Comparison of ENCODE assay signal across 26 mouse cellular contexts in the genomic region with DNA sequence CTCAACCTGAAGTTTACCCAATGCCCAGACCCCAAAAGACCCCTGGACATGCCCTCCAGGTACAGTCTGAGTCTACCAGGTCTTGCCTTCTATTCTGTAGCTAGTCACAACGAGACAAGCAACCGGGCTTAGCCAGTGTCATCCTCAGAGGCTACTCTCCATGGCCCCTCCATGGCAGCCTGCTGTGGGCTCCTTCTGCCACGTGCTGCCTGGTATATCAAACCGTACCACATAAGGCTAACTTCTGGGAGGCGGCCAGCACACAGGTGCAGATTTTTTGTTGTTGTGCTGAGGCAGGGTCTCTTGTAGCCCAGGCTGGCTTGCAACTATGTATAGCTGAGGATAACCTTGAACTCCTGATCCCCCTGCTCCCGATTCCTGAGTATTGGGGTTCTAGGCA. TPM values are rescaled to one million over a fixed set of nuclear protein-coding genes. Genes with fewer than 3 reads are reported as not detected.
DNase-seq lines count a peak whose midpoint lies in the region; ATAC-seq lines count a peak whose summit lies in the region.
"Had no signal": no experiment of that assay in that cellular context is flagged by ENCODE, and none has a peak within 500 bp of the region (broad histone marks: within the 10 kb centered on the region; RNA-seq: fewer than 3 reads in every experiment).

No protein-coding gene starts in this region.

- peaks cover 28% of the 10 kb centered on the region; the same call in 1 of the 2 replicates for H3K27me3 ChIP-seq in liver, embryonic 12.5 days (replicated peaks)
- H3K27me3 ChIP-seq: forebrain, embryonic 13.5 days; hindbrain, embryonic 13.5 days; intestine, embryonic 15.5 days had no signal

- no peaks in the 10 kb centered on the region for H3K4me1 ChIP-seq in liver, embryonic 12.5 days
- H3K4me1 ChIP-seq: forebrain, embryonic 10.5 days; forebrain, embryonic 13.5 days; hindbrain, embryonic 13.5 days; intestine, embryonic 15.5 days had no signal

- DNase-seq in cerebellum, adult 11 months: peak; percentile 62
- DNase-seq in cerebellum, adult 8-10 months: peak; percentile 56
- peak; percentile 52 to 64 for DNase-seq in cerebellum, postnatal 10 days
- DNase-seq in cerebellum, postnatal 36 days: peak; percentile 71
- no peak for DNase-seq in testis, postnatal 10 days (ENCODE audit: low spot score)
- DNase-seq in thymus, postnatal 25 days: no peak
- DNase-seq: adrenal gland, adult 8-10 months; adrenal gland, postnatal 25 days; forebrain, postnatal 0 days; gastrocnemius, adult 2 months; gastrocnemius, postnatal 14 days; heart, adult 11 months; heart, postnatal 10 days; heart, postnatal 36 days; kidney, adult 11 months had no signal

- WGBS in liver, embryonic 12.5 days (ENCODE audit: insufficient replicate concordance): 58% methylated on average over 6 of the region's 6 CpGs

- peaks cover 11% of the 10 kb centered on the region for H3K9me3 ChIP-seq in liver, embryonic 12.5 days (replicated peaks)
- H3K9me3 ChIP-seq: heart, embryonic 15.5 days; intestine, embryonic 15.5 days had no signal

- no peak for ATAC-seq in cerebellum, adult (ENCODE audit: insufficient number of reproducible peaks, low FRiP score, low TSS enrichment)
- no peak for ATAC-seq in liver, embryonic 12.5 days
- ATAC-seq: activated CD4-positive, CD25-positive, alpha-beta regulatory T cell, adult 4 months; forebrain, embryonic 13.5 days; forebrain, postnatal 0 days; hindbrain, embryonic 16.5 days; intestine, embryonic 15.5 days had no signal

- H3K4me3 ChIP-seq in liver, embryonic 12.5 days: no peak overlapping the region
- H3K4me3 ChIP-seq: forebrain, embryonic 10.5 days; forebrain, embryonic 13.5 days; gastrocnemius, adult 2 months; heart, embryonic 12.5 days; heart, embryonic 15.5 days; hindbrain, embryonic 10.5 days; hindbrain, embryonic 13.5 days; intestine, embryonic 15.5 days had no signal

- H3K27ac ChIP-seq in liver, embryonic 12.5 days: no peak overlapping the region
- H3K27ac ChIP-seq: forebrain, embryonic 10.5 days; forebrain, embryonic 13.5 days; gastrocnemius, adult 2 months; heart, embryonic 15.5 days; hindbrain, embryonic 13.5 days; intestine, embryonic 15.5 days had no signal

- no peaks in the 10 kb centered on the region for H3K36me3 ChIP-seq in liver, embryonic 12.5 days
- H3K36me3 ChIP-seq: heart, embryonic 12.5 days; heart, embryonic 15.5 days; intestine, embryonic 15.5 days had no signal

- no peak overlapping the region for H3K4me2 ChIP-seq in liver, embryonic 12.5 days
- H3K4me2 ChIP-seq: forebrain, embryonic 13.5 days; heart, embryonic 12.5 days; heart, embryonic 15.5 days; hindbrain, embryonic 13.5 days; intestine, embryonic 15.5 days had no signal

- H3K9ac ChIP-seq in liver, embryonic 12.5 days: no peak overlapping the region
- H3K9ac ChIP-seq: forebrain, embryonic 13.5 days; forebrain, postnatal 0 days; heart, embryonic 12.5 days; heart, embryonic 15.5 days; intestine, embryonic 15.5 days had no signal

RNA-seq across cellular contexts. Expression of gene Slc29a4, which starts 23.7 kb away (rescaled TPM):
- polyA plus RNA-seq in liver, embryonic 12.5 days (2016; fragmentation: Nextera tagmentation; extraction: Ambion mirVana): 0.38 and 0.72 TPM in 2 replicates

Comparison
In these comparisons a context has a peak if more than half of its experiments do, and no peak if none do; other contexts are left out.
1. DNase-seq: peak in cerebellum, adult 11 months (single experiment), cerebellum, adult 8-10 months (single experiment), cerebellum, postnatal 10 days (2 of 2) and cerebellum, postnatal 36 days (2 of 2); none in testis, postnatal 10 days (single experiment) and thymus, postnatal 25 days (single experiment).